Mouse (Mus musculus): Measurements from ENCODE around the gene Vgf. TPM values are rescaled to one million over a fixed set of nuclear protein-coding genes. Genes with fewer than 3 reads are reported as not detected.

Vgf gene
- total and polyA plus RNA-seq, 2 experiments from 2014 or later = 49.1 to 154 TPM

- TF ChIP-seq CTCF (IDR thresholded peaks at IDR 0.05) = no peak
- 70% methylated on average over 5 of the region's 5 CpGs for WGBS
These were observed 53.7 kb downstream of the Vgf start for GRCm38 (mm10) chr5:137079849-137080248.

More at GRCm38 (mm10) chr5:137079849-137080248, 53.7 kb downstream of the Vgf start:
- no peak overlapping the region for H3K4me2 ChIP-seq (ENCODE audit: low read depth, low read length, poor library complexity, severe bottlenecking)
- DNase-seq (ENCODE audit: low spot score) (no peak), ATAC-seq (ENCODE audit: low FRiP score) (no peak)
- H3K4me1 ChIP-seq (ENCODE audit: insufficient read depth, low read length) = no peaks in the 10 kb centered on the region
- H3K9me3 ChIP-seq (ENCODE audit: low read length) = no peaks in the 10 kb centered on the region
- no peaks in the 10 kb centered on the region for H3K27me3 ChIP-seq (ENCODE audit: insufficient read depth, low read length)
- H3K27ac ChIP-seq (ENCODE audit: low read depth, low read length) = no peak overlapping the region
- H3K9ac ChIP-seq (replicated peaks; ENCODE audit: low read length, poor library complexity, severe bottlenecking) = no peak overlapping the region
- no peak overlapping the region for H3K4me3 ChIP-seq (ENCODE audit: low read depth, low read length)
- H3K36me3 ChIP-seq (ENCODE audit: insufficient read depth, low read length) = no peaks in the 10 kb centered on the region

MicroRNA genes within 50 kb of the gene (microRNA counts, 519-probe panel; counts per million panel counts)
- 528 counts per million, percentile 58 among the panel's probes with 10 or more counts for microRNA mmu-miR-702

Small RNAs within 50 kb of the gene (microRNA-seq; reads per million reads assigned to microRNA genes)
- 66.7 reads per million, percentile 40 among the genes with 10 or more reads in this experiment for gene Mir702 (ENCODE audit: borderline number of aligned reads)

Other genes with a start within 250 kb of the Vgf start
- gene Col26a1, start 143.2 kb upstream of the Vgf start, total RNA-seq (2014; rRNA removed) = 61.9 and 65.1 TPM in 2 replicates
- gene Col26a1, start 143.2 kb upstream of the Vgf start, polyA plus RNA-seq (2015; fragmentation: Nextera tagmentation; extraction: Ambion mirVana) = 35.5 and 35.7 TPM in 2 replicates
- gene Ift22, start 118.2 kb upstream of the Vgf start, total RNA-seq (2014; rRNA removed) = 33.5 and 42.3 TPM in 2 replicates
- 122 and 137 TPM in 2 replicates for gene Ift22, start 118.2 kb upstream of the Vgf start, polyA plus RNA-seq (2015; fragmentation: Nextera tagmentation; extraction: Ambion mirVana)
- 217 and 246 TPM in 2 replicates for gene Fis1, start 73.1 kb upstream of the Vgf start, total RNA-seq (2014; rRNA removed)
- 391 and 425 TPM in 2 replicates for gene Fis1, start 73.1 kb upstream of the Vgf start, polyA plus RNA-seq (2015; fragmentation: Nextera tagmentation; extraction: Ambion mirVana)
- gene Cldn15, start 59.8 kb upstream of the Vgf start, total RNA-seq (2014; rRNA removed) = 0.38 and 0.52 TPM in 2 replicates
- 0.07 and 0.32 TPM in 2 replicates for gene Cldn15, start 59.8 kb upstream of the Vgf start, polyA plus RNA-seq (2015; fragmentation: Nextera tagmentation; extraction: Ambion mirVana)
- 44.5 and 68.1 TPM in 2 replicates for gene Plod3, start 39.4 kb upstream of the Vgf start, total RNA-seq (2014; rRNA removed)
- gene Plod3, start 39.4 kb upstream of the Vgf start, polyA plus RNA-seq (2015; fragmentation: Nextera tagmentation; extraction: Ambion mirVana) = 26.7 and 29.3 TPM in 2 replicates
- gene Znhit1, start 38.4 kb upstream of the Vgf start, total RNA-seq (2014; rRNA removed) = 85.4 and 100 TPM in 2 replicates
- 153 and 176 TPM in 2 replicates for gene Znhit1, start 38.4 kb upstream of the Vgf start, polyA plus RNA-seq (2015; fragmentation: Nextera tagmentation; extraction: Ambion mirVana)
- 139 and 144 TPM in 2 replicates for gene Ap1s1, start 19.7 kb downstream of the Vgf start, total RNA-seq (2014; rRNA removed)
- gene Ap1s1, start 19.7 kb downstream of the Vgf start, polyA plus RNA-seq (2015; fragmentation: Nextera tagmentation; extraction: Ambion mirVana) = 308 and 311 TPM in 2 replicates
- gene Serpine1, start 45.9 kb downstream of the Vgf start, total RNA-seq (2014; rRNA removed) = 3.3 and 3.7 TPM in 2 replicates
- 0.06 and 0.30 TPM in 2 replicates for gene Serpine1, start 45.9 kb downstream of the Vgf start, polyA plus RNA-seq (2015; fragmentation: Nextera tagmentation; extraction: Ambion mirVana)
- 3.7 and 5.4 TPM in 2 replicates for gene Trim56, start 89.8 kb downstream of the Vgf start, total RNA-seq (2014; rRNA removed)
- 1.2 and 1.4 TPM in 2 replicates for gene Trim56, start 89.8 kb downstream of the Vgf start, polyA plus RNA-seq (2015; fragmentation: Nextera tagmentation; extraction: Ambion mirVana)
- gene Muc3, start 122.9 kb downstream of the Vgf start, total RNA-seq (2014; rRNA removed) = not detected in 2 replicates
- gene Muc3, start 122.9 kb downstream of the Vgf start, polyA plus RNA-seq (2015; fragmentation: Nextera tagmentation; extraction: Ambion mirVana) = not detected in 2 replicates
- gene Muc3a, start 186.0 kb downstream of the Vgf start, total RNA-seq (2014; rRNA removed) = 0.90 TPM in 1 of 2 replicates, not detected in the other
- gene Muc3a, start 186.0 kb downstream of the Vgf start, polyA plus RNA-seq (2015; fragmentation: Nextera tagmentation; extraction: Ambion mirVana) = 0.45 and 0.68 TPM in 2 replicates

Measured in midbrain, postnatal 0 days (tissue).